Comparison of ENCODE assay signal across 11 mouse cellular contexts in the genomic region with DNA sequence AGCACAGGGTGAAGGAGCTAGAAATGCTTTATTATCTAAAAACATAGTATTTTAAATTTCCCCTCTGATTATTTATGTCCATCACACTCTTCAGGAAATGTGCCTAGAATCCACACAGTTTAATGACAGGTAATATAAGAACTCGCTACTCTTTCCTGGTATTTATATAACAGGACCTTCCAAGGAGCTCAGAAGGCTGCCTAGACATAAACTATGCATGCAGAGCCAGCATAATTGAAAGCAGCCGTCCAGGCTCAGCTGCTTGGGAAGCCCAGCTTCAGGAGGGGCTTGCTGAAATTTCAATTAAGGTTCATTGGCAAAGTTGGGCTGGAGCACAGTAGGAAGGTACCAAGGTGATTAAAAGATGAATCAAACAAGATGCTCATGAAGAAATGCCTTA. TPM values are rescaled to one million over a fixed set of nuclear protein-coding genes. Genes with fewer than 3 reads are reported as not detected.
DNase-seq lines count a peak whose midpoint lies in the region; ATAC-seq and TF ChIP-seq lines count a peak whose summit lies in the region.
"Had no signal": no experiment of that assay in that cellular context is flagged by ENCODE, and none has a peak within 500 bp of the region (broad histone marks: within the 10 kb centered on the region; RNA-seq: fewer than 3 reads in every experiment).

No protein-coding gene starts in this region.

- intact Hi-C loops in left cerebral cortex, postnatal 4 days (cut with DNase I): no loop called here

- H3K27ac ChIP-seq in hindbrain, embryonic 12.5 days: peak overlapping the region; percentile 75
- H3K27ac ChIP-seq in midbrain, embryonic 10.5 days (replicated peaks): peak overlapping the region; percentile 81

- no peaks in the 10 kb centered on the region for H3K9me3 ChIP-seq in erythroblast, embryonic 14.5 days (ENCODE audit: control insufficient read depth, low read length)
- no peaks in the 10 kb centered on the region for H3K9me3 ChIP-seq in hindbrain, embryonic 12.5 days (replicated peaks)
- H3K9me3 ChIP-seq in midbrain, embryonic 10.5 days (replicated peaks): no peaks in the 10 kb centered on the region

- WGBS in hindbrain, embryonic 12.5 days: 33% methylated on average over 2 of the region's 2 CpGs
- WGBS in midbrain, embryonic 10.5 days: 35% methylated on average over 2 of the region's 2 CpGs

- H3K4me2 ChIP-seq in hindbrain, embryonic 12.5 days (replicated peaks): peak overlapping the region; percentile 48

- no peak for TF ChIP-seq CTCF in brain, embryonic 14.5 days (IDR thresholded peaks at IDR 0.05; ENCODE audit: borderline replicate concordance, extremely low read depth, insufficient read depth, insufficient read length)

- H3K4me1 ChIP-seq in erythroblast, embryonic 14.5 days (ENCODE audit: control insufficient read depth): no peaks in the 10 kb centered on the region
- H3K4me1 ChIP-seq in hindbrain, embryonic 12.5 days: peaks cover 10% of the 10 kb centered on the region
- peaks cover 61% of the 10 kb centered on the region for H3K4me1 ChIP-seq in midbrain, embryonic 10.5 days

- peak overlapping the region; percentile 34 for H3K4me3 ChIP-seq in erythroblast, embryonic 14.5 days (replicated peaks)
- peak overlapping the region; percentile 24 for H3K4me3 ChIP-seq in hindbrain, embryonic 12.5 days
- H3K4me3 ChIP-seq in midbrain, embryonic 10.5 days: peak overlapping the region; percentile 48; the same call in 1 of the 2 replicates

- peaks cover 3% of the 10 kb centered on the region; the same call in 1 of the 2 replicates for H3K36me3 ChIP-seq in erythroblast, embryonic 14.5 days (ENCODE audit: control insufficient read depth)
- H3K36me3 ChIP-seq in hindbrain, embryonic 12.5 days: 0 out of 2 replicates have a peak, but pooled peaks cover 3% of the 10 kb centered on the region
- H3K36me3 ChIP-seq in midbrain, embryonic 10.5 days: peaks cover 8% of the 10 kb centered on the region

- H3K9ac ChIP-seq in hindbrain, embryonic 12.5 days: peak overlapping the region; percentile 10; the same call in 1 of the 2 replicates

- ATAC-seq in erythroblast, adult 5-6 weeks (replicated peaks; ENCODE audit: low FRiP score, poor library complexity, severe bottlenecking): no peak
- ATAC-seq in hindbrain, embryonic 12.5 days (ENCODE audit: low FRiP score): no peak

- TF ChIP-seq POLR2A in brain, embryonic 14.5 days (IDR thresholded peaks at IDR 0.05; ENCODE audit: borderline replicate concordance, extremely low read depth, insufficient read depth, insufficient read length, poor library complexity, severe bottlenecking): no peak

- DNase-seq in brain, embryonic 14.5 days (ENCODE audit: low read depth): peak; percentile 68
- DNase-seq in midbrain, embryonic 10.5 days (ENCODE audit: low spot score): no peak
- no peak for DNase-seq in cerebellum, adult 9-11 months
- DNase-seq in left cerebral cortex, postnatal 4 days: no peak
- no peak for DNase-seq in frontal cortex, postnatal 36 days (ENCODE audit: low spot score in 2 of 2)
- DNase-seq: adrenal gland, postnatal 10 days; kidney, adult 18-20 months; right cerebral cortex, postnatal 14 days had no signal

- no peaks in the 10 kb centered on the region for H3K27me3 ChIP-seq in erythroblast, embryonic 14.5 days (ENCODE audit: control insufficient read depth)
- H3K27me3 ChIP-seq in hindbrain, embryonic 12.5 days: no peaks in the 10 kb centered on the region
- 0 out of 2 replicates have a peak, but pooled peaks cover 7% of the 10 kb centered on the region for H3K27me3 ChIP-seq in midbrain, embryonic 10.5 days (ENCODE audit: low read depth, poor library complexity, severe bottlenecking)

RNA-seq across cellular contexts. Expression of a gene that starts 2.2 kb away (rescaled TPM):
- 0.02 and 0.16 TPM in 2 replicates for polyA plus RNA-seq in erythroblast, embryonic 14.5 days (2012)
- 102 and 106 TPM in 2 replicates for total RNA-seq in erythroblast, adult 5-6 weeks (2015; ENCODE audit: low replicate concordance)
- 63.5 and 65.1 TPM in 2 replicates for total RNA-seq in erythroblast, adult 5-6 weeks (2017; ENCODE audit: low replicate concordance)
- 18.5 and 22.8 TPM in 2 replicates for polyA plus RNA-seq in brain, embryonic 14.5 days (2012; rRNA removed)
- 81.2 and 90.2 TPM in 2 replicates for polyA plus RNA-seq in hindbrain, embryonic 12.5 days (2016; fragmentation: Nextera tagmentation; extraction: Ambion mirVana)
- 30.2 and 47.0 TPM in 2 replicates for polyA plus RNA-seq in midbrain, embryonic 10.5 days (2016; fragmentation: Nextera tagmentation; extraction: Ambion mirVana)
- 10 to 100 TPM; 27.9 to 29.8 TPM for total RNA-seq in left cerebral cortex, postnatal 4 days (2021)

Comparison
In these comparisons a context has a peak if more than half of its experiments do, and no peak if none do; other contexts are left out.
1. RNA of a gene that starts 2.2 kb away (polyA plus RNA-seq): 81.2 to 90.2 TPM in hindbrain, embryonic 12.5 days, 30.2 to 47.0 TPM in midbrain, embryonic 10.5 days and 18.5 to 22.8 TPM in brain, embryonic 14.5 days; 0.02 to 0.16 TPM in erythroblast, embryonic 14.5 days; every median in the first group is over 10 times any median in the second.
2. Peak in every context shown above with its lines, with median percentiles within 50 percentile points of each other: H3K4me3 ChIP-seq.